Mouse (Mus musculus): Measurements from ENCODE around the gene Krt15. TPM values are rescaled to one million over a fixed set of nuclear protein-coding genes. Genes with fewer than 3 reads are reported as not detected.

Gene Krt15
- polyA plus RNA-seq, 1 experiment from 2014 or later, result 3.9 TPM

DNA sequence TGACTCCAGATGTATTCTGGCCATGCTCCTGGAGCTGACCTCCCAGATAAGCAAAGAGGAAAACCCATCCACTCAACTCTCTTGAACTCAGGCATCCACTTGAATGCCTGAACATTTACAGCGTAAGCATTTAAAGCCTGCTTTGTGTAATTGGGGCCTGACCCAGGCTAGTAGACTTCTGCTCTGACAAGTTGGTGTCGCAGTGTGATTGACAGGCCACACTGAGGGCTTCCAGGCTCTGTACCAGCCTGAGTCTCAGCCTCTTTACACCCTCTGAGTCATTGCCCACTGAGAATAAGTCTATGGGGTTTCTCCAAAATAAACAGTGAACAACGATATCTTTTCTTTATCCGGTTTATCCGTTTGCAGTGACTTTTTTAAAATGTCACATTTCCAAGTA lies 15.4 kb downstream of the Krt15 start:
- H3K36me3 ChIP-seq, result no peaks in the 10 kb centered on the region
- no peaks in the 10 kb centered on the region for H3K9me3 ChIP-seq (replicated peaks)
- ATAC-seq (ENCODE audit: low FRiP score), result no peak
- H3K4me3 ChIP-seq (replicated peaks), result no peak overlapping the region
- H3K4me2 ChIP-seq, result no peak overlapping the region
- no peak overlapping the region for H3K27ac ChIP-seq (replicated peaks)
- H3K27me3 ChIP-seq (replicated peaks), result no peaks in the 10 kb centered on the region
- WGBS, result 90% methylated on average over 5 of the region's 5 CpGs
- H3K9ac ChIP-seq (replicated peaks), result no peak overlapping the region
- H3K4me1 ChIP-seq, result no peaks in the 10 kb centered on the region

GRCm38 (mm10) chr11:100113742-100114029 lies 22.0 kb downstream of the Krt15 start:
- H3K4me1 ChIP-seq, result no peaks in the 10 kb centered on the region
- WGBS, result 73% methylated on average over 2 of the region's 2 CpGs
- no peaks in the 10 kb centered on the region for H3K27me3 ChIP-seq (replicated peaks)
- H3K4me2 ChIP-seq, result no peak overlapping the region
- no peaks in the 10 kb centered on the region for H3K9me3 ChIP-seq (replicated peaks)
- no peak overlapping the region for H3K9ac ChIP-seq (replicated peaks)
- H3K36me3 ChIP-seq, result no peaks in the 10 kb centered on the region
- ATAC-seq (ENCODE audit: low FRiP score), result no peak
- H3K4me3 ChIP-seq (replicated peaks), result no peak overlapping the region
- no peak overlapping the region for H3K27ac ChIP-seq (replicated peaks)

- Histone ChIP-seq H3K9me3 (replicated peaks) (no peaks in the 10 kb centered on the region), H3K9ac (replicated peaks) (no peak overlapping the region), H3K4me1 (no peaks in the 10 kb centered on the region), H3K27ac (replicated peaks) (no peak overlapping the region), H3K4me2 (no peak overlapping the region), H3K4me3 (replicated peaks) (no peak overlapping the region), H3K27me3 (replicated peaks) (no peaks in the 10 kb centered on the region), H3K36me3 (no peaks in the 10 kb centered on the region)
- WGBS, result 86% methylated on average over 11 of the region's 11 CpGs
- ATAC-seq (ENCODE audit: low FRiP score), result no peak
Observed at GRCm38 (mm10) chr11:100112935-100113741, 22.6 kb downstream of the Krt15 start.

GRCm38 (mm10) chr11:100105576-100106122 lies 30.1 kb downstream of the Krt15 start, which contains the start of gene Krt36:
Gene Krt36 (minus strand): TSS chr11:100105626.
- no peak within 1 kb of the TSS for H3K4me2 ChIP-seq
- no peak within 1 kb of the TSS for H3K4me3 ChIP-seq (replicated peaks)
- ATAC-seq (ENCODE audit: low FRiP score), result no peak
- no peaks in the 10 kb centered on the region for H3K27me3 ChIP-seq (replicated peaks)
- no peak within 1 kb of the TSS for H3K9ac ChIP-seq (replicated peaks)
- no peaks in the 10 kb centered on the region for H3K9me3 ChIP-seq (replicated peaks)
- 85% methylated on average over 6 of the region's 6 CpGs for WGBS
- H3K4me1 ChIP-seq, result no peaks in the 10 kb centered on the region
- H3K27ac ChIP-seq (replicated peaks), result no peak within 1 kb of the TSS
- no peaks in the 10 kb centered on the region for H3K36me3 ChIP-seq

GRCm38 (mm10) chr11:100102693-100103429 lies 32.9 kb downstream of the Krt15 start:
- Histone ChIP-seq H3K27me3 (replicated peaks) (no peaks in the 10 kb centered on the region), H3K9ac (replicated peaks) (no peak overlapping the region), H3K4me1 (0 out of 2 replicates have a peak, but pooled peaks cover 2% of the 10 kb centered on the region), H3K4me3 (replicated peaks) (no peak overlapping the region), H3K9me3 (replicated peaks) (no peaks in the 10 kb centered on the region), H3K27ac (replicated peaks) (no peak overlapping the region), H3K36me3 (no peaks in the 10 kb centered on the region), H3K4me2 (no peak overlapping the region)
- 68% methylated on average over 15 of the region's 15 CpGs for WGBS
- ATAC-seq (ENCODE audit: low FRiP score), result no peak

DNA sequence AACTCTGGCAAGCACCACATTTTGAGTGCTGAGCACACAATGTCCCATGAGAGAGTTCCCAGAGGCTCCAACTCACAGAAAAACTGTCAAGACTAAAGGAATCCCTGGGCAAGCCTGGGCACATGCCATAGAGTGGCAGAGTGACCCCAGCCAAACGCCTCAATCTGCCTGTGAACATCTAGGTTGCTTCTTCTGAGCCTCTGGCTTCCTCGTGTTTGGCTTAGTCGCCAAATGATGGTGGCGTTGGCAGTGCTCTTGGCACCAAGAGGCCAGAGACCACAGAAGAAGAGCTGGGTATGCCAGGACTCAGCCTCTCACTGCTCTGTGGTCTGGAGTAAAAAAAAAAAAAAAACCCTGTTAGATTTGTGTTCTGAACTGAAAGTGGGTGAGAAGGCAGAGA lies 35.3 kb downstream of the Krt15 start:
- Histone ChIP-seq H3K9ac (replicated peaks) (no peak overlapping the region), H3K9me3 (replicated peaks) (no peaks in the 10 kb centered on the region), H3K4me2 (no peak overlapping the region), H3K27ac (replicated peaks) (no peak overlapping the region), H3K4me1 (0 out of 2 replicates have a peak, but pooled peaks cover 3% of the 10 kb centered on the region), H3K27me3 (replicated peaks) (no peaks in the 10 kb centered on the region), H3K4me3 (replicated peaks) (no peak overlapping the region), H3K36me3 (no peaks in the 10 kb centered on the region)
- WGBS, result 91% methylated on average over 4 of the region's 4 CpGs
- ATAC-seq (ENCODE audit: low FRiP score), result no peak

DNA sequence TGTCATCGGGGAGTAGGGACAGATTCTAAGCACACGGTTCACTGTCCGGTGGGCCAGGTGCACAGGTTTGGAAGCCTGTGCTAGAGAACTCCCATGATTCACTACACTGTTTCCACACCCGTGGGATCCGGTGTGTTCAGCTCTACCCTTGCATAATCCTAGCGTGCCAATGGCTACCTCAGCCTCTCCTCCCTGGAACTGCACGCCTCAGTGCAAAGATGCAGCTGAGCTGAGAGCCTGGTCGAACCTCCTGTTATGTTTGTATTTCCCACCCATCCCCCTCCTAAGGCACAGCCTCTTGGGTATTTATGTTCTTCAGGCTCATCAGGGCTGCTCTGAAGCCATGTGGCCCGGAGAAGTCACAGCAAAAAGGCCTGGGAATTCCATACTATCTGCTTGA lies 37.9 kb downstream of the Krt15 start:
- 81% methylated on average over 9 of the region's 9 CpGs for whole genome bisulfite sequencing
- H3K27ac ChIP-seq (replicated peaks), result no peak overlapping the region
- H3K4me2 ChIP-seq, result no peak overlapping the region
- H3K27me3 ChIP-seq (replicated peaks), result no peaks in the 10 kb centered on the region
- H3K4me1 ChIP-seq, result 0 out of 2 replicates have a peak, but pooled peaks cover 3% of the 10 kb centered on the region
- H3K9me3 ChIP-seq (replicated peaks), result no peaks in the 10 kb centered on the region
- ATAC-seq (ENCODE audit: low FRiP score), result no peak
- no peak overlapping the region for H3K4me3 ChIP-seq (replicated peaks)
- H3K36me3 ChIP-seq, result no peaks in the 10 kb centered on the region
- H3K9ac ChIP-seq (replicated peaks), result no peak overlapping the region

DNA sequence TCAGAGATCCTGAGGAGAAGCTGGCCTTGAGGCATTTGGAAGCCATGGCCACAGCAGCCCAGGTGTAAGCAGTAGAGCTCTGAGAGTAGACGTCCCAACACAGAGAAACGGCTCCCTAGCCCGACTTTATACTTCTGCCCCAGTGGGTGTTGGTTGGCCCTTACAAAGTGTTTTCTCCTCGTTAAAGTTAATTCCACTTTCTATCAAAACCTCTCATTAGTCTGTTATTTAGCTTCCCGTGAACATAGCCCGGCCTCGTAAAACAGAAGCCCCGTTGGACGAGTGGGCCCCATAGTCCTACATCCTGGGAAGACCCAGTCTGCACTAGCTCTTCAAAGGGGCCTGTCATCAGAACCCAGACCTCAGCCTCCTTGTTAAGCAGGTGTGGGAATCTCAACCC lies 39.6 kb downstream of the Krt15 start, which contains the start of gene Krt35:
Gene Krt35, minus strand, starts transcription at position 101 of the 400 bp plus-strand sequence.
- no peaks in the 10 kb centered on the region for H3K27me3 ChIP-seq (replicated peaks)
- H3K9ac ChIP-seq (replicated peaks), result no peak within 1 kb of the TSS
- H3K4me2 ChIP-seq, result no peak within 1 kb of the TSS
- no peak for ATAC-seq (ENCODE audit: low FRiP score)
- H3K9me3 ChIP-seq (replicated peaks), result no peaks in the 10 kb centered on the region
- H3K36me3 ChIP-seq, result no peaks in the 10 kb centered on the region
- no peak within 1 kb of the TSS for H3K27ac ChIP-seq (replicated peaks)
- 0 out of 2 replicates have a peak, but pooled peaks cover 3% of the 10 kb centered on the region for H3K4me1 ChIP-seq
- WGBS, result 77% methylated on average over 9 of the region's 9 CpGs
- H3K4me3 ChIP-seq (replicated peaks), result no peak within 1 kb of the TSS

DNA sequence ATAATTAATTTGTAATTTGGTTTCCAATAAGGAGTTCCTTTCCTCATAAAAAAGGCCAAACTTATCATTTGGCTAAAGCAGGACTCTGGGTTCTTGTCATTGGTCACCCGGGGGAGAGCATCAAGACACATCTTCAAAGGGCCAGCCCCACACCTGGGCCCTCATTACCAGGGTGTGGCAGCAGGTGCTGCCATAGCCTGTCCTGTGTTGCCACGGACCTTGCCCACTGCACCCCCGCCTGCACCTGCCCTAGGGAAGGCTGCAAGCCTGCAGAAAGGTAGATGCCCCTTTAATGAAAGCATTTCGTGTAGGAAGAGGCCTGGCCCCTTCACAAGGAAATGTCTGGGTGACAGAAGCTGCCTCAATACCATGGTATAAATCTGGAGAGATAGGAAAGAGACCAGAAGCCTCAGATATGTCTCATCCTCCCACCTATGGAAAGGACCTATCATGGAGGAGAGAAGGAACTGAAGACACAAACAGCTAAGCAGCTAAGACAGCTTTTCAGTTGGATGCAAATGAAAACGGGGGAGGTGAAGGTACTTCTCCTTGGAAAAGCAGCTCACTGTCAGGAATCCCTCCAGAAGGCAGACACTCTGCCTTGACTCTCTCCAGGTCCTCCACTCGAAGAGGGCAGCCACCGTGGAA lies 47.2 kb downstream of the Krt15 start:
- ATAC-seq (ENCODE audit: low FRiP score), result no peak
- Histone ChIP-seq H3K27ac (replicated peaks) (no peak overlapping the region), H3K9ac (replicated peaks) (no peak overlapping the region), H3K27me3 (replicated peaks) (no peaks in the 10 kb centered on the region), H3K4me2 (no peak overlapping the region), H3K4me1 (no peaks in the 10 kb centered on the region), H3K9me3 (replicated peaks) (no peaks in the 10 kb centered on the region), H3K36me3 (no peaks in the 10 kb centered on the region), H3K4me3 (replicated peaks) (no peak overlapping the region)
- WGBS, result 76% methylated on average over 7 of the region's 7 CpGs

DNA sequence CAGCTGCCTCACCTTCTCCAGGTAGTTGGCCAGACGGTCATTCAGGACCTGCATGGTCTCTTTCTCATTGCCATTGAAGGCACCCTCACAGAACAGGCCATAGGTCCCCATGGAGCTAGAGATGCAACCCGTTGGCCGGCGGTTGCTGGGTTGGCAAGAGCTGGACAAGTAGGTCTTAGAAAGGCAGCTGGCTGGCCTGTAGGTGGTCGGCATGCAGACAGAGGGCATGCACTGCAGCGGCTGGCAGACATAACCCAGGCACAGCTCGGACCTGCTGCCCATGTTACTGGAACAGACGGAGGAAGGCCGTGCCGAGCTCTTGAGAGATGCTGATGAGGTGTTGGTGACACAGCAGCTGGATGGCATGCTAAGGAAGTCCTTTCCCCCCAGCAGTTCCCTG lies 47.9 kb downstream of the Krt15 start, which contains the start of gene Krt32:
Gene Krt32, minus strand, starts transcription at position 366 of the 400 bp plus-strand sequence.
- no peaks in the 10 kb centered on the region for H3K36me3 ChIP-seq
- no peaks in the 10 kb centered on the region for H3K27me3 ChIP-seq (replicated peaks)
- no peaks in the 10 kb centered on the region for H3K9me3 ChIP-seq (replicated peaks)
- no peak within 1 kb of the TSS for H3K4me2 ChIP-seq
- no peak within 1 kb of the TSS for H3K4me3 ChIP-seq (replicated peaks)
- no peak within 1 kb of the TSS for H3K27ac ChIP-seq (replicated peaks)
- no peaks in the 10 kb centered on the region for H3K4me1 ChIP-seq
- 95% methylated on average over 10 of the region's 10 CpGs for WGBS
- no peak within 1 kb of the TSS for H3K9ac ChIP-seq (replicated peaks)
- no peak for ATAC-seq (ENCODE audit: low FRiP score)

Data from neural tube, embryonic 15.5 days (tissue).